Mouse (Mus musculus): ENCODE measurements around the gene Ipp. TPM values are rescaled to one million over a fixed set of nuclear protein-coding genes. Genes with fewer than 3 reads are reported as not detected.

The Ipp gene
- 4.6 and 4.7 TPM in 2 replicates for polyA plus RNA-seq (2012; rRNA removed)

DNA sequence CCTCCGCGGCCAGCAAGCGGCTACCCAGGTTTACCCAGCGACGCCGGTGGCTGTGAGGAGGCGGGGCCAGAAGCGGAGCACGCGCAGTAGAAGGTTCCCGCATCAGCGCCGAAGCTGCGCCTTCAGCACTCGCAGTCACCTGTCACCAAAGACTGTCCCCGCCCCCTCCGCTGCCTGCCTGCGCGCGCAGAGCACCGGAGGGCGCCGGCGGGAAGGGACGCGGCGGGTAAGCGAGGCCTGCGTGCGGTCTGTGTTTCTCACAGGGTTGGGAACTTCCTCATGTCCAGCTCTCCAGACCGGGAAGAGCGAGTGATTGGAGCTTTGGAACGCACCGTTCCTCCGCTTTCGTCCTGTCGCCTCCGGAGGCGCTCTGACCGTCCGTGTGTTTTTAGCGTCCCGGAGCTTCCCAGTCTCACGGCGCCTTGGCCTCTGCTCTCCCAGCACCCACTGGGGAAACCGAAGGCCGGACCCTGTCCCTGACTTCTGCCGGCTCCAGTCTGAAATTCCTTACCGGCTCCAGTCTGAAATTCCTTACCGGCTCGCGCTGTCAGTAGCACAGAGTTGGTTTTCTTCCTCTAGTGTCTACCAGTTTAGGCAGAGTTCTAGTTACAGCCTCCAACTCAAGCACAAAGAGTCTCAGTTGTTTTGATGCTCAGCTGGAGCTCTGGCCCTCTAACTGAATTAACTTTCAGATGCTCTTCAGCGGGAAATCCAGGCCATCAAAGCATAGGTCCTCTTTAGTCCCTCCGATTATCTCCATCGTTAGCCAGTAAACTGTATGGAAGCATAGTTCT, at the start of gene Ipp:
Ipp (plus strand) TSS at position 125 of the 794 bp plus-strand sequence.

DNA sequence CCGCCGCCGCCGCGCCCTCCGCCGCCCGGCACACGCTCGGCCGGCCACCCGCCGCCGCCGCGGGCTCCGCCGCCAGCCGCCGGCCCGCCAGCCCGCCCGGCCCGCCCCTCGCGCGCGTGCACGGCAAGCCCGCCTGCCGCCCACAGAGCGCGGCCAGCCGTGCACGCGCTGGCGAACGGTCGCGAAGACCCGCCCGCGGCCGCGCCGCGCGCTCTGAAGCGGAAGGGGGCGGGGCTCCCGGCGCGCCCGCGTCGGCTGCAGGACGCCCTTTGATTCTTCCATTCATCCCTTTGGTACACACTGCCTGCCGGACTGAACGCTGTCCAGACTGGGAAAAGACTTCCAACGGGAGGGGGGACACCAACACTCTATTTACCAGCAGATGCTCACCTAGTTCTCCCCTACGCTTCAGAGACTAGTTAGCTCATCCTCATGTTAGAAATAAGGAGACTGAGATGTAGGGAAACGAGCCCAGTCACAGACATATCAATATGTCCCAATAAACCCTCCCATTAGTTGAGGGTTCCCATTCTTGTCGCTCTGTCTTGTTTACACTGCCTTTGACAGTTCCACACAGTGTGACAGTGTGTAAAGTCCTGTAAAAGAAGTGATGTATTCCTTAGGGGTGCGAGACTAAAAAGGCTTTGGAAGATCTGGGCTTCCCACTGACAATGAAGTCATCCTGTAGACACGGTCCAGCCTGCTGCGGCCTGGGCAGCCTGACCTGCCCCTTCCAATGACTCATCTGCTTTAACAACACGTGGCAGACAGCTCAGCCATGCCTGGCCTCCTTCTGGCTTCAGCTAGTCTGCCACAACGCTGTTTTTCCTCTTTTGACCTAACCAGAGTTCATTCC, 43.0 kb upstream of the Ipp start, which contains the start of gene Mast2:
Mast2 (minus strand) TSS at position 58 of the 856 bp plus-strand sequence.

DNA sequence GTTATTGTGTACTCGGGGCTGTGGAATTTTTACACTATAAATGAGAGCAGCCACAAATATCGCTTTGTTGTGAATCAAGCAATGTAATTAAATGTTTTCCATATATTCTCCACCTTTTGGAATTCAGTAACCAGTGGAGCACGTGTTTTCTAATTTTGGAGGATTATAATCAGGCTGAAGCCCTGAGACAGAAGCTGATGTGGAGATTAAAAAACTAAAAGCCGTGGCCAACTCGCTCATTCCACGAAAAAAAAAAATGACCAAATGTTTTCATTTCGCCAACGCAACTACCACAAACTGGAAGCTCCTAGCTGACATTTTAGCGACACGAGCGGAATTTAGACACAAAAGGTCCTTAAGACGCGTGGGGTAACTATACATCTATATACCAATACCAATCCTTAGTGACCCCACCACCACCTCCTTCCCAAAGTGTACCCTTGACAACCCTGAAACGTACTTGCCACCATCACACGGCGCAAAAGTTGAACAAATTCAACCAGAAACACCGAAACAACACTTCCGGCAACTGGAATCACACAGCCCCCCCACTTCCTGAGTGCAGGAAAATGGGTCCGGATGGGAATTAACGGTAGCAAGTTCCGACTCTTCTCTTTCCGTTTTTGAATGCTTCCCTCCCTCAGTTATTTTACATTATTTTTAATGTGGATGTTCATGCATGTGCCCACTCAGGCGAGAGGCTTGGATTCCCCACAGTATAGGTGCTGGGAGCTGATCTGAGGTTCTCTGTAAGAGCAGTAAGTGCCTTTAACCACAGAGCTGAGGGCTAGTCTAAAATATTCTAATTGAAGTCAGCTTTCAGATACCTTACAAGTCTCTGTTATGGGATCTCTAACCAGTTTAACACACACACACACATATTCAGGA, 48.3 kb downstream of the Ipp start, which contains the start of gene Tmem69:
Tmem69 (minus strand) TSS at position 524 of the 888 bp plus-strand sequence.

DNA sequence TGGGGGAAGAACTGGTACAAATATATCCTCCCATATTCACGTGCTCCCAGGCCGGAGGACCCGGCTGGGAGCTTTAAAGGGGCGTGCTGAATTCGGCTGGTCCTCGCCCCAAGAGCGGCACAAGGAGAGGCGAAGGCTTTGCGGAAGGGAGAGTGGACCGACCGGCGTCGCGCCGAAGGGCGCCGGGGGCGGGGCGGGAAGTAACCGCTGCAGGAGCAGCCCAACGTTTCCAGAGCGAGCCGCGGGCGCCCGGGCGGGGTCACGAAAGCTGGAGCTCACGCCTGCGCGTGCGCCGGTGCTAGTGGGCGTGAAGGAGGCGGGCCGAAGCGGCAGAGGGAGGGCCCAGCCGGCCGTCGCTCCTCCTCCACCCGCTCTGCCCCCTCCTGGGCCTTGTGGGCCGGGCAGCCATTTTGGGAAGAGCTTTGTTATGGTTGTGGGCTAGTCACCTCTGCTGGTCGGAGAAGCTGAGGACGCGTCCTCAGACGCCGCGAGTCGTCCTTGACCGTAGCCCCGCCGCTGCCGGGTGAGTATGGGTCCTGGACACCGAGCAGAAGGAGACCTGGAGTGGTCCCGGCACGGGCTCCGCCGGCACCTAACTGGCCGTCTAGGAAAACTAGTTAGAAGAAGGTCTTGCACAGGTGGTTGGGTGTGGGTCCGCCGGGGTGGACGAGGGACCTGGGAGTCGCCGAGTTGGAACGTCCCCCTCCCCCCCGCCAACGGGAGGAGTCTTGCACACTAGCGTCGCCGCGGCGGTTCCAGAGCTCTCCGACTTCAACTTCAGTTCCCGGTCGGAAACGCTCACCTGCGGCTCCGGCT, 50.2 kb downstream of the Ipp start, which contains the start of gene Gpbp1l1:
Gpbp1l1 (plus strand) TSS at position 353 of the 816 bp plus-strand sequence.

Other genes with a start within 250 kb of the Ipp start
- 6.7 and 8.6 TPM in 2 replicates for gene Mast2, start 43.4 kb upstream of the Ipp start, polyA plus RNA-seq (2012; rRNA removed)
- 6.6 and 7.1 TPM in 2 replicates for gene Tmem69, start 48.4 kb downstream of the Ipp start, polyA plus RNA-seq (2012; rRNA removed)
- 26.6 TPM in 2 replicates for gene Gpbp1l1, start 50.1 kb downstream of the Ipp start, polyA plus RNA-seq (2012; rRNA removed)
- 3.4 and 3.9 TPM in 2 replicates for gene Ccdc17, start 89.1 kb downstream of the Ipp start, polyA plus RNA-seq (2012; rRNA removed)
- gene Nasp, start 120.4 kb downstream of the Ipp start, polyA plus RNA-seq (2012; rRNA removed) = 20.1 TPM in 2 replicates
- gene Akr1a1, start 144.1 kb downstream of the Ipp start, polyA plus RNA-seq (2012; rRNA removed) = 277 and 296 TPM in 2 replicates
- gene Prdx1, start 178.0 kb downstream of the Ipp start, polyA plus RNA-seq (2012; rRNA removed) = 463 and 613 TPM in 2 replicates
- gene Mmachc, start 200.9 kb downstream of the Ipp start, polyA plus RNA-seq (2012; rRNA removed) = 7.0 and 7.4 TPM in 2 replicates
- gene Ccdc163, start 201.0 kb downstream of the Ipp start, polyA plus RNA-seq (2012; rRNA removed) = 17.1 and 20.6 TPM in 2 replicates
- 4.7 and 4.9 TPM in 2 replicates for gene Tesk2, start 213.4 kb downstream of the Ipp start, polyA plus RNA-seq (2012; rRNA removed)